In the genomic region with DNA sequence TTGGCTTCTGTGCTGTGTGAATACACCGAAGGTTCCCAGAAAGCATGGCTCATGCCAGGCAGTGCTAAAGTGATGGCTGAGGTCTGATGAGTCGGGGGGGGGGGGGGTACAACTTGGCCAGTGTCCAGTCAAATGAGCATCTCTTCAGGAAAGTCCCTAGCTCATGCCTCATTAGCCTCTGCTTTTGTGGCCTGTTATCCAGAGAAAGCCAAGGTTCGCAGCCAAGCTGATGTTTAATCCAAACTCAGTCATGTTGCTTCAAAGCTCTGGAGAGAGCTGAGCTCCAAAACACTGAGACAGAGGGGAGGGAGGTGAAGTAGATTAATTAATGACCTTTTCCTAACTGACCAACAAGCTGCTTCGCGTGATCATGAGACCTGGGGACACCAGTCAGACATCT, we compare ENCODE assay signal across 6 mouse cellular contexts. TPM values are rescaled to one million over a fixed set of nuclear protein-coding genes. Genes with fewer than 3 reads are reported as not detected.
"Had no signal": no experiment of that assay in that cellular context is flagged by ENCODE, and none has a peak within 500 bp of the region (broad histone marks: within the 10 kb centered on the region; RNA-seq: fewer than 3 reads in every experiment).

No protein-coding gene starts in this region.

RNA-seq across cellular contexts. Expression of gene Gm49673, which starts 51.9 kb away (rescaled TPM):
- polyA plus RNA-seq: intestine, postnatal 0 days; limb, embryonic 12.5 days; limb, embryonic 15.5 days; liver, postnatal 0 days; lung, embryonic 14.5 days; midbrain, embryonic 14.5 days had no signal
